Mouse (Mus musculus): ENCODE results near the gene Aff2. TPM values are rescaled to one million over a fixed set of nuclear protein-coding genes. Genes with fewer than 3 reads are reported as not detected.

Gene Aff2
- polyA plus RNA-seq, 1 experiment from 2014 or later: 9.2 TPM

GRCm38 (mm10) chrX:69801890-69802439, 441.9 kb downstream of the Aff2 start:
- no peak overlapping the region for H3K27ac ChIP-seq (replicated peaks)
- H3K36me3 ChIP-seq: no peaks in the 10 kb centered on the region
- ATAC-seq (ENCODE audit: low read depth): no peak
- 81% methylated on average over 2 of the region's 2 CpGs for WGBS
- no peaks in the 10 kb centered on the region for H3K9me3 ChIP-seq
- H3K4me1 ChIP-seq (replicated peaks): no peaks in the 10 kb centered on the region
- H3K4me2 ChIP-seq: no peak overlapping the region
- H3K4me3 ChIP-seq: no peak overlapping the region
- no peaks in the 10 kb centered on the region for H3K27me3 ChIP-seq
- H3K9ac ChIP-seq: no peak overlapping the region

GRCm38 (mm10) chrX:69802481-69802880, 442.4 kb downstream of the Aff2 start:
- Histone ChIP-seq H3K4me2 (no peak overlapping the region), H3K9ac (no peak overlapping the region), H3K4me3 (no peak overlapping the region), H3K27me3 (no peaks in the 10 kb centered on the region), H3K4me1 (replicated peaks) (no peaks in the 10 kb centered on the region), H3K9me3 (no peaks in the 10 kb centered on the region), H3K36me3 (no peaks in the 10 kb centered on the region), H3K27ac (replicated peaks) (no peak overlapping the region)
- no peak for ATAC-seq (ENCODE audit: low read depth)
- 83% methylated on average over 3 of the region's 3 CpGs for WGBS

- no peaks in the 10 kb centered on the region for H3K9me3 ChIP-seq
- no peak for ATAC-seq (ENCODE audit: low read depth)
- no peak overlapping the region for H3K4me2 ChIP-seq
- no peak overlapping the region for H3K27ac ChIP-seq (replicated peaks)
- no peaks in the 10 kb centered on the region for H3K4me1 ChIP-seq (replicated peaks)
- no peaks in the 10 kb centered on the region for H3K27me3 ChIP-seq
- no peaks in the 10 kb centered on the region for H3K36me3 ChIP-seq
- no peak overlapping the region for H3K9ac ChIP-seq
- 85% methylated on average over 4 of the region's 4 CpGs for WGBS
- no peak overlapping the region for H3K4me3 ChIP-seq
Measured at GRCm38 (mm10) chrX:69811798-69812197, 451.7 kb downstream of the Aff2 start.

- Histone ChIP-seq H3K9me3 (no peaks in the 10 kb centered on the region), H3K36me3 (no peaks in the 10 kb centered on the region), H3K27me3 (no peaks in the 10 kb centered on the region), H3K27ac (replicated peaks) (no peak overlapping the region), H3K9ac (no peak overlapping the region), H3K4me2 (no peak overlapping the region), H3K4me3 (no peak overlapping the region), H3K4me1 (replicated peaks) (no peaks in the 10 kb centered on the region)
- no peak for ATAC-seq (ENCODE audit: low read depth)
- 92% methylated on average over 2 of the region's 2 CpGs for WGBS
Measured at GRCm38 (mm10) chrX:69815054-69815453, 455.0 kb downstream of the Aff2 start.

GRCm38 (mm10) chrX:69817679-69818078, 457.6 kb downstream of the Aff2 start:
- no peaks in the 10 kb centered on the region for H3K9me3 ChIP-seq
- no peak overlapping the region for H3K4me3 ChIP-seq
- no peaks in the 10 kb centered on the region for H3K36me3 ChIP-seq
- no peak overlapping the region for H3K4me2 ChIP-seq
- ATAC-seq (ENCODE audit: low read depth): no peak
- H3K9ac ChIP-seq: no peak overlapping the region
- H3K27ac ChIP-seq (replicated peaks): no peak overlapping the region
- no peaks in the 10 kb centered on the region for H3K27me3 ChIP-seq
- WGBS: 87% methylated on average over 3 of the region's 3 CpGs
- no peaks in the 10 kb centered on the region for H3K4me1 ChIP-seq (replicated peaks)

- no peaks in the 10 kb centered on the region for H3K36me3 ChIP-seq
- no peak overlapping the region for H3K9ac ChIP-seq
- H3K27me3 ChIP-seq: no peaks in the 10 kb centered on the region
- no peak overlapping the region for H3K4me3 ChIP-seq
- no peak overlapping the region for H3K4me2 ChIP-seq
- no peaks in the 10 kb centered on the region for H3K9me3 ChIP-seq
- WGBS: 49% methylated on average over 5 of the region's 5 CpGs
- ATAC-seq (ENCODE audit: low read depth): peak; percentile 69
- no peaks in the 10 kb centered on the region for H3K4me1 ChIP-seq (replicated peaks)
- H3K27ac ChIP-seq (replicated peaks): no peak overlapping the region
Measured at GRCm38 (mm10) chrX:69818188-69818587, 458.1 kb downstream of the Aff2 start.

- no peaks in the 10 kb centered on the region for H3K36me3 ChIP-seq
- no peak overlapping the region for H3K9ac ChIP-seq
- no peak for ATAC-seq (ENCODE audit: low read depth)
- WGBS: 88% methylated on average over 5 of the region's 5 CpGs
- no peaks in the 10 kb centered on the region for H3K27me3 ChIP-seq
- H3K9me3 ChIP-seq: no peaks in the 10 kb centered on the region
- H3K4me1 ChIP-seq (replicated peaks): no peaks in the 10 kb centered on the region
- no peak overlapping the region for H3K27ac ChIP-seq (replicated peaks)
- H3K4me2 ChIP-seq: no peak overlapping the region
- no peak overlapping the region for H3K4me3 ChIP-seq
Measured at GRCm38 (mm10) chrX:69867601-69868000, 507.5 kb downstream of the Aff2 start.

GRCm38 (mm10) chrX:69891713-69892112, 531.6 kb downstream of the Aff2 start:
- no peaks in the 10 kb centered on the region for H3K27me3 ChIP-seq
- H3K9ac ChIP-seq: no peak overlapping the region
- 39% methylated on average over 3 of the region's 3 CpGs for WGBS
- H3K36me3 ChIP-seq: no peaks in the 10 kb centered on the region
- H3K9me3 ChIP-seq: no peaks in the 10 kb centered on the region
- H3K4me3 ChIP-seq: no peak overlapping the region
- no peak overlapping the region for H3K4me2 ChIP-seq
- H3K27ac ChIP-seq (replicated peaks): no peak overlapping the region
- peak; percentile 56; the same call in 1 of the 2 replicates for ATAC-seq (ENCODE audit: low read depth)
- no peaks in the 10 kb centered on the region for H3K4me1 ChIP-seq (replicated peaks)
